Mouse (Mus musculus): Measurements from ENCODE around the gene Zfp598.

DNA sequence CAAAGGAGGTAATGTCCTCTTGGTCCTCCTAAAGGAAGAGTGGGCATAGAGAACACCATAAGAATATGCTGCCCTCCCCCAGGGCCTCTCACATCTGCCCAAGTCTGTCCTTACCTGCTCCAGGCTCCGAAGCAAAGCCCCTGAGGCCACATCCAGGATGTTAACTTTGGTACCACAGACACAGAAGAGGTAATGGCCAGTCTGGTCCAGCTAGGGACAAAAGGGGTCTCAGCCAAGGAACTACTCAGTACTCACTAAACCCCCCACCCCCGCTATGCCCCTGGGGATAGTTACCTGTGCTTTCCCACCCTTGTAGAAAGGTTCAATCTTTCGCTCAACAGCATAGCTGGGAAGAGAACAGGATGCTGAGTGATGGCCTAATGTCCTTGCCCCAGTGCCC is 36.3 kb downstream of the Zfp598 start:
- no peak for TF ChIP-seq CTCF (IDR thresholded peaks at IDR 0.05; ENCODE audit: low read depth, low read length)
- no peak for TF ChIP-seq POLR2A (IDR thresholded peaks at IDR 0.05; ENCODE audit: insufficient read depth, low read length)
- no peak for TF ChIP-seq EP300 (IDR thresholded peaks at IDR 0.05; ENCODE audit: insufficient read depth, low read depth, low read length)

Measured in ES-Bruce4 (cell line).